Mouse (Mus musculus) testis, adult 2 months (tissue): ENCODE results near the gene Atp6v0a1.

Source experiments
- CTCF ChIP-seq: fragments of 200-500 bp; IDR thresholded peaks from 2 replicates; pipeline ENCODE4 v1.5.1; 2012; ENCODE audit warnings: low read depth, mild to moderate bottlenecking, inconsistent platforms, low read length, moderate library complexity; ENCODE audit not compliant: control insufficient read depth, insufficient read depth, insufficient replicate concordance
- POLR2A ChIP-seq: fragments of 200-500 bp; IDR thresholded peaks from 2 replicates; pipeline ENCODE4 v1.6.1; 2012; ENCODE audit warnings: low read depth, mild to moderate bottlenecking, inconsistent platforms, low read length, moderate library complexity; ENCODE audit not compliant: control insufficient read depth

- TF ChIP-seq CTCF = no peak
- TF ChIP-seq POLR2A = no peak
These were observed 15.0 kb upstream of the Atp6v0a1 start for GRCm38 (mm10) chr11:100994233-100994632.
